Mouse (Mus musculus) embryonic fibroblast, embryonic 13.5 days (primary cell): Measurements from ENCODE around the gene Cep95. TPM values are rescaled to one million over a fixed set of nuclear protein-coding genes. Genes with fewer than 3 reads are reported as not detected.

Source experiments
- H3K27ac ChIP-seq: 2 replicates; pipeline ENCODE4 v1.5.1; 2012; ENCODE audit warnings: low read length, control low read depth, inconsistent platforms; ENCODE audit not compliant: insufficient read depth
- H3K4me1 ChIP-seq: 2 replicates; pipeline ENCODE4 v1.6.1; 2011; ENCODE audit warnings: low read length; ENCODE audit not compliant: control insufficient read depth, insufficient read depth
- H3K4me3 ChIP-seq: 2 replicates; pipeline ENCODE4 v1.5.1; 2011; ENCODE audit warnings: mild to moderate bottlenecking, control low read depth, low read length; ENCODE audit not compliant: insufficient read depth
- CTCF ChIP-seq: IDR thresholded peaks from 2 replicates; pipeline ENCODE4 v1.5.1; 2011; ENCODE audit warnings: mild to moderate bottlenecking, control low read depth, low read length, moderate library complexity, borderline replicate concordance; ENCODE audit not compliant: insufficient read depth
- POLR2A ChIP-seq: IDR thresholded peaks from 2 replicates; pipeline ENCODE4 v1.6.1; 2011; ENCODE audit warnings: low read depth, mild to moderate bottlenecking, control low read depth, low read length, moderate library complexity
- polyA plus RNA-seq: library from polyadenylated mRNA; stranded (reverse); fragments of >200 nt; gene quantifications from 2 replicates; pipeline ENCODE4 v1.2.4, GENCODE M21; 2011; ENCODE audit warnings: low read depth; ENCODE audit not compliant: missing spikeins, insufficient read length

The Cep95 gene
- polyA plus RNA-seq, 1 experiment = 15.9 TPM

- H3K27ac ChIP-seq = no peak overlapping the region
- H3K4me3 ChIP-seq = no peak overlapping the region
- H3K4me1 ChIP-seq = no peaks in the 10 kb centered on the region; the same call in 1 of the 2 replicates
- TF ChIP-seq POLR2A = no peak
- no peak for TF ChIP-seq CTCF
Observed at GRCm38 (mm10) chr11:106812410-106813136, 23.5 kb downstream of the Cep95 start.

- TF ChIP-seq CTCF (no peak), POLR2A (no peak)
- no peak overlapping the region for H3K27ac ChIP-seq
Observed at GRCm38 (mm10) chr11:106814601-106815320, 25.7 kb downstream of the Cep95 start.

GRCm38 (mm10) chr11:106815331-106815730 is 26.3 kb downstream of the Cep95 start:
- TF ChIP-seq CTCF (no peak), POLR2A (no peak)
- no peak overlapping the region for H3K27ac ChIP-seq
- no peaks in the 10 kb centered on the region for H3K4me1 ChIP-seq
- no peak overlapping the region for H3K4me3 ChIP-seq

More at GRCm38 (mm10) chr11:106814601-106815320, 25.7 kb downstream of the Cep95 start:
- Histone ChIP-seq H3K4me3 (no peak overlapping the region), H3K4me1 (no peaks in the 10 kb centered on the region)

- TF ChIP-seq CTCF (no peak), POLR2A (no peak)
- H3K4me1 ChIP-seq = no peaks in the 10 kb centered on the region
Observed at GRCm38 (mm10) chr11:106815761-106816160, 26.7 kb downstream of the Cep95 start.

GRCm38 (mm10) chr11:106816316-106816715 is 27.3 kb downstream of the Cep95 start:
- Histone ChIP-seq H3K4me3 (no peak overlapping the region), H3K4me1 (0 out of 2 replicates have a peak, but pooled peaks cover under 1% of the 10 kb centered on the region), H3K27ac (no peak overlapping the region)
- no peak for TF ChIP-seq POLR2A
- TF ChIP-seq CTCF = no peak

More at GRCm38 (mm10) chr11:106815761-106816160, 26.7 kb downstream of the Cep95 start:
- H3K27ac ChIP-seq = no peak overlapping the region
- H3K4me3 ChIP-seq = no peak overlapping the region

- Histone ChIP-seq H3K4me3 (no peak overlapping the region), H3K4me1 (0 out of 2 replicates have a peak, but pooled peaks cover 2% of the 10 kb centered on the region)
- TF ChIP-seq CTCF (no peak), POLR2A (no peak)
Observed at GRCm38 (mm10) chr11:106817156-106817555, 28.1 kb downstream of the Cep95 start.

GRCm38 (mm10) chr11:106817808-106818207 is 28.8 kb downstream of the Cep95 start:
- Histone ChIP-seq H3K4me3 (no peak overlapping the region), H3K27ac (no peak overlapping the region), H3K4me1 (0 out of 2 replicates have a peak, but pooled peaks cover 2% of the 10 kb centered on the region)
- TF ChIP-seq POLR2A (no peak), CTCF (no peak)

More at GRCm38 (mm10) chr11:106817156-106817555, 28.1 kb downstream of the Cep95 start:
- no peak overlapping the region for H3K27ac ChIP-seq

- TF ChIP-seq CTCF (no peak), POLR2A (no peak)
Observed at GRCm38 (mm10) chr11:106818341-106818740, 29.3 kb downstream of the Cep95 start.

GRCm38 (mm10) chr11:106819595-106819994 is 30.5 kb downstream of the Cep95 start:
- no peak for TF ChIP-seq CTCF
- no peak for TF ChIP-seq POLR2A
- Histone ChIP-seq H3K4me1 (0 out of 2 replicates have a peak, but pooled peaks cover 2% of the 10 kb centered on the region), H3K4me3 (no peak overlapping the region), H3K27ac (no peak overlapping the region)

More at GRCm38 (mm10) chr11:106818341-106818740, 29.3 kb downstream of the Cep95 start:
- Histone ChIP-seq H3K27ac (no peak overlapping the region), H3K4me1 (0 out of 2 replicates have a peak, but pooled peaks cover 2% of the 10 kb centered on the region), H3K4me3 (no peak overlapping the region)

- TF ChIP-seq POLR2A (no peak), CTCF (no peak)
- Histone ChIP-seq H3K4me3 (no peak overlapping the region), H3K4me1 (0 out of 2 replicates have a peak, but pooled peaks cover 2% of the 10 kb centered on the region), H3K27ac (no peak overlapping the region)
Observed at GRCm38 (mm10) chr11:106820252-106820651, 31.2 kb downstream of the Cep95 start.
